8 mouse cellular contexts compared by ENCODE assay signal in the genomic region with DNA sequence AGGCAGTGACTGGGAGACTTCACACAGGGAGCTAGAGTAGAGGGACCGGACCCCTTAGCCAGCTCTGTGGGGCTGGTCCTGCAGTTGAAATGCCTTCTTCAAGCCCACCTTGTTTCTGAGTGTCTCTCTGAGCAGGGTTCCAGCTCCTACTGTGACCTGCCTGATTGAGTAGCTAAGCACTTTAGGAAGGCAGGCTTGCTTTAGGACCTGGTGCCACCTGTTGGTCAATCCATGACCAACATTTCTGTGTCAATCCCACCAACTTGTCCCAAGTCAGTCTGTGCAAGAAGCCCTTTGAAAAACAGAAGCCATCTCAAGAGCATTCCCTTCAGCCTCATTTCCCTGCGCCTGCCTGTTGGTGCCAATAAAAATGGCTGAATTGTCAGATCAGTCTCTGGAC.
DNase-seq lines count a peak whose midpoint lies in the region; ATAC-seq and TF ChIP-seq lines count a peak whose summit lies in the region.

No protein-coding gene starts in this region.

- ATAC-seq in kidney, embryonic 14.5 days (ENCODE audit: low FRiP score, low TSS enrichment) = 0 out of 2 replicates have a peak, but pooled peaks have one; percentile 71
- ATAC-seq in lung, embryonic 14.5 days (ENCODE audit: insufficient read depth) = peak; percentile 54

- TF ChIP-seq CTCF in thymus, adult 2 months (IDR thresholded peaks at IDR 0.05; ENCODE audit: borderline replicate concordance, control insufficient read depth, extremely low read depth, insufficient read depth, low read length, poor library complexity) = no peak
- TF ChIP-seq CTCF in lung, embryonic 14.5 days (IDR thresholded peaks at IDR 0.05; ENCODE audit: low read depth) = peak; percentile 87

- WGBS in thymus, adult 2 months = 77% methylated on average over 2 of the region's 2 CpGs
- WGBS in embryonic facial prominence, embryonic 10.5 days = 72% methylated on average over 2 of the region's 2 CpGs
- 57% methylated on average over 2 of the region's 2 CpGs for WGBS in kidney, embryonic 14.5 days
- 57% methylated on average over 2 of the region's 2 CpGs for WGBS in lung, embryonic 14.5 days

- no peak overlapping the region for H3K27ac ChIP-seq in thymus, adult 2 months (ENCODE audit: control insufficient read depth, insufficient read depth, low read length)
- no peak overlapping the region for H3K27ac ChIP-seq in embryonic facial prominence, embryonic 10.5 days (replicated peaks)
- no peak overlapping the region for H3K27ac ChIP-seq in kidney, embryonic 14.5 days (ENCODE audit: low read depth, low read length)
- no peak overlapping the region for H3K27ac ChIP-seq in lung, embryonic 14.5 days (ENCODE audit: low read depth)

- 0 out of 2 replicates have a peak, but pooled peaks cover 2% of the 10 kb centered on the region for H3K9me3 ChIP-seq in embryonic facial prominence, embryonic 10.5 days
- H3K9me3 ChIP-seq in kidney, embryonic 14.5 days (ENCODE audit: control insufficient read depth, low read length) = no peaks in the 10 kb centered on the region
- H3K9me3 ChIP-seq in lung, embryonic 14.5 days (ENCODE audit: low read depth, low read length) = no peaks in the 10 kb centered on the region

- DNase-seq in cerebellum, adult 11 months = peak; percentile 1
- no peak for DNase-seq in cerebellum, adult 11-12 months
- peak; percentile 4 for DNase-seq in thymus, adult 2 months
- no peak for DNase-seq in thymus, postnatal 10 days (ENCODE audit: low spot score in 2 of 2)
- DNase-seq in embryonic facial prominence, embryonic 10.5 days (ENCODE audit: low spot score) = peak; percentile 59
- DNase-seq in lung, embryonic 14.5 days = peak; percentile 85
- peak; percentile 46 for DNase-seq in splenic B cell, adult 2 months (ENCODE audit: low read depth, low spot score)

- no peak for TF ChIP-seq POLR2A in thymus, adult 2 months (IDR thresholded peaks at IDR 0.05; ENCODE audit: control insufficient read depth, extremely low read depth, insufficient read depth, low read length, poor library complexity)

- no peaks in the 10 kb centered on the region for H3K4me1 ChIP-seq in thymus, adult 2 months (replicated peaks; ENCODE audit: control insufficient read depth, insufficient read depth, low read length)
- peaks cover 20% of the 10 kb centered on the region for H3K4me1 ChIP-seq in embryonic facial prominence, embryonic 10.5 days
- H3K4me1 ChIP-seq in kidney, embryonic 14.5 days (ENCODE audit: control insufficient read depth, insufficient read depth, low read length) = no peaks in the 10 kb centered on the region; the same call in 1 of the 2 replicates
- H3K4me1 ChIP-seq in lung, embryonic 14.5 days (ENCODE audit: insufficient read depth) = no peaks in the 10 kb centered on the region

- H3K27me3 ChIP-seq in thymus, adult 2 months (ENCODE audit: control insufficient read depth, insufficient read depth, low read length) = no peaks in the 10 kb centered on the region
- H3K27me3 ChIP-seq in embryonic facial prominence, embryonic 10.5 days (replicated peaks; ENCODE audit: low read depth, poor library complexity, severe bottlenecking) = no peaks in the 10 kb centered on the region
- no peaks in the 10 kb centered on the region for H3K27me3 ChIP-seq in kidney, embryonic 14.5 days (ENCODE audit: control insufficient read depth, insufficient read depth, low read length)
- H3K27me3 ChIP-seq in lung, embryonic 14.5 days (ENCODE audit: insufficient read depth, low read length) = no peaks in the 10 kb centered on the region
- no peaks in the 10 kb centered on the region for H3K27me3 ChIP-seq in splenic B cell, adult 2 months (ENCODE audit: control insufficient read depth, insufficient read depth, low read length, poor library complexity, severe bottlenecking)

- H3K9ac ChIP-seq in kidney, embryonic 14.5 days (ENCODE audit: low read depth, low read length) = no peak overlapping the region
- H3K9ac ChIP-seq in lung, embryonic 14.5 days = no peak overlapping the region

- no peak overlapping the region for H3K4me3 ChIP-seq in thymus, adult 2 months (ENCODE audit: control insufficient read depth, insufficient read depth, low read length)
- no peak overlapping the region for H3K4me3 ChIP-seq in embryonic facial prominence, embryonic 10.5 days
- no peak overlapping the region for H3K4me3 ChIP-seq in kidney, embryonic 14.5 days (ENCODE audit: low read length)
- H3K4me3 ChIP-seq in lung, embryonic 14.5 days (ENCODE audit: low read depth, low read length) = no peak overlapping the region

- H3K4me2 ChIP-seq in kidney, embryonic 14.5 days (replicated peaks; ENCODE audit: low read depth, low read length) = no peak overlapping the region
- no peak overlapping the region for H3K4me2 ChIP-seq in lung, embryonic 14.5 days

- no peaks in the 10 kb centered on the region for H3K36me3 ChIP-seq in thymus, adult 2 months (ENCODE audit: control insufficient read depth, insufficient read depth, low read length)
- no peaks in the 10 kb centered on the region for H3K36me3 ChIP-seq in embryonic facial prominence, embryonic 10.5 days (replicated peaks)
- H3K36me3 ChIP-seq in kidney, embryonic 14.5 days (ENCODE audit: control insufficient read depth, insufficient read depth, low read length) = no peaks in the 10 kb centered on the region
- H3K36me3 ChIP-seq in lung, embryonic 14.5 days (ENCODE audit: insufficient read depth) = no peaks in the 10 kb centered on the region
- H3K36me3 ChIP-seq in splenic B cell, adult 2 months (ENCODE audit: control insufficient read depth, insufficient read depth, low read length, poor library complexity, severe bottlenecking) = no peaks in the 10 kb centered on the region

Comparison
In these comparisons a context has a peak if more than half of its experiments do, and no peak if none do; other contexts are left out.
1. DNase-seq: peak in cerebellum, adult 11 months (single experiment), thymus, adult 2 months (single experiment), embryonic facial prominence, embryonic 10.5 days (single experiment), lung, embryonic 14.5 days (single experiment) and splenic B cell, adult 2 months (single experiment); none in cerebellum, adult 11-12 months (single experiment) and thymus, postnatal 10 days (0 of 2).